Mouse (Mus musculus): Measurements from ENCODE around the gene Gm21977.
"Not testable (repeated sequence)": the region's sequence is repeated elsewhere in the genome, so short reads cannot be mapped to it uniquely, and the experiment has no call there.

Gene Gm21977

DNA sequence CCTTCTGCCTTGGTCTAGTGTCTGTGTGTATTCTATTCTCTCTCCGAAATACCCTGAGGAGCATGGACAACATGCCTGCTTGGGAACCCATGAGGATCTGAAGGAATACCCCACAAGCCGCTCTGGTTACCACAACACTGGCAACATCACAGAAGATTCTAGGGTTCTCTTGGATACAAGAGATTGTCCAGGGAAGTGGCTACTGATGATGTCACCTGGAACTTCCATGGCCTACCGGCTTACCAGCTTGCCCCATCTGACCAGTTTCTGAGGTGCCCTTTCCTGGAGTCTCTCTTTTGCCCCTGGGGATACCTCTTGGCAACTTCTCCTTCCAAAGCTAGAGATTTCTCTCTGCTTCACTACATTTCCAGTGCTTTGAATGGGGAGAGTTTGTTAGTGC, at the start of gene Gm21977:
Gene Gm21977, minus strand, starts transcription at position 101 of the 400 bp plus-strand sequence.
- not testable (repeated sequence) for DNase-seq
